Mouse (Mus musculus): ENCODE measurements around the gene Fbxw22.
"Not testable (repeated sequence)": the region's sequence is repeated elsewhere in the genome, so short reads cannot be mapped to it uniquely, and the experiment has no call there.

Gene Fbxw22

GRCm38 (mm10) chr9:109404196-109404595, at the start of gene Fbxw22:
TSS of gene Fbxw22 (minus strand) at chr9:109404296.
- DNase-seq (ENCODE audit: inconsistent ontology term): not testable (repeated sequence)

DNA sequence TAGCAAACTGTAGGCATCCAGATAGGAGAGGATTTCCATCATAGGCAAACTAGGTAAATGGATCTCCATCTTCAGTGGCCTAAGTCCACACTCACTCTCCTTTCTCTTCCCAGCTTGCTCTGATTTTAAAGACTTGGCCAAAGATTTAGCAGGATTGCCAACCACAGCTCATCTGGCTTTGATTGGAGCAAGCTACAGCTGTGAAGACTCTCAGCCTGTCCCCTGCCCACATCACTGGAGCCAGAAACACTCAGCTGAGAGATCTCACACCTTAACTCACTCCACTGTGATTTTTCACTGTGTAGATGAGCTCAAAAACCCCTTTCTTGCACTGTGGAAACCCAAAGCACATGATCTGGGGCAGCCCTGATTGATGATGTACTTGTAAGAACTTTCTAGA, 44.9 kb upstream of the Fbxw22 start, which contains the start of gene Fbxw16:
TSS of gene Fbxw16 (minus strand) at position 101 of the 400 bp plus-strand sequence.
- no peak for DNase-seq (ENCODE audit: inconsistent ontology term)

DNA sequence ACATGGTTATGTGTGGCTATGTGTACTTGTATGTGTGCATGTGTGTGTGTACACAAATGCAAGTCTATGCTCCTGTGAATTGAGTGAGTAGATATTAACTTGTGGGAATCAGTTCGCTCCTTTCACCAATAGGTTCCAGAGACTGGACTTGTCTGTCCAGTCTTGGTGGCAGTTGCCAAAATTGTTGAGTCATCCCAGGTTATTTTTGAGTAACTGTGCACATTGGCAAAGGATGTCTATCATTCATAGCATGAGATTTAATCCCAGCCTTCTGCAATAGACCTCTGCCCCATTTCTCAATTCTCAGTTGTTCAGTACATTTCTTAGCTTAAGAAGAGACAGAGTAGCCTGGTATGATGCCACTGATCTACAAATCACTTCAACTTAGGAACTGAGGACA, 28.9 kb upstream of the Fbxw22 start:
- no peak for DNase-seq (ENCODE audit: inconsistent ontology term)

GRCm38 (mm10) chr9:109339559-109339958, 64.5 kb downstream of the Fbxw22 start, which contains the start of gene Fbxw28:
TSS of gene Fbxw28 (minus strand) at chr9:109339659.
- DNase-seq (ENCODE audit: inconsistent ontology term): not testable (repeated sequence)
